Mouse (Mus musculus) brain, embryonic 14.5 days (tissue): Measurements from ENCODE around the gene Kcnip1.

ENCODE experiments used
- CTCF ChIP-seq: fragments of 200-500 bp; IDR thresholded peaks from 2 replicates; pipeline ENCODE4 v1.5.1; 2012; ENCODE audit warnings: inconsistent platforms, mild to moderate bottlenecking, moderate library complexity, borderline replicate concordance; ENCODE audit not compliant: insufficient read depth, insufficient read length; ENCODE audit errors: extremely low read depth
- POLR2A ChIP-seq: fragments of 200-500 bp; IDR thresholded peaks from 2 replicates; pipeline ENCODE4 v1.6.1; 2012; ENCODE audit warnings: mild to moderate bottlenecking, inconsistent platforms, borderline replicate concordance; ENCODE audit not compliant: poor library complexity, insufficient read depth, insufficient read length, severe bottlenecking; ENCODE audit errors: extremely low read depth

GRCm38 (mm10) chr11:33596655-33597054 is 396.3 kb downstream of the Kcnip1 start:
- TF ChIP-seq CTCF = no peak
- TF ChIP-seq POLR2A = no peak
